Mouse (Mus musculus): ENCODE data around the gene Morc3. TPM values are rescaled to one million over a fixed set of nuclear protein-coding genes. Genes with fewer than 3 reads are reported as not detected.
A peak's percentile ranks its signal among the peaks of the same experiment; 100 is the strongest.

Gene Morc3
- total RNA-seq, 2 experiments from 2014 or later, result 26.8 to 35.6 TPM

DNA sequence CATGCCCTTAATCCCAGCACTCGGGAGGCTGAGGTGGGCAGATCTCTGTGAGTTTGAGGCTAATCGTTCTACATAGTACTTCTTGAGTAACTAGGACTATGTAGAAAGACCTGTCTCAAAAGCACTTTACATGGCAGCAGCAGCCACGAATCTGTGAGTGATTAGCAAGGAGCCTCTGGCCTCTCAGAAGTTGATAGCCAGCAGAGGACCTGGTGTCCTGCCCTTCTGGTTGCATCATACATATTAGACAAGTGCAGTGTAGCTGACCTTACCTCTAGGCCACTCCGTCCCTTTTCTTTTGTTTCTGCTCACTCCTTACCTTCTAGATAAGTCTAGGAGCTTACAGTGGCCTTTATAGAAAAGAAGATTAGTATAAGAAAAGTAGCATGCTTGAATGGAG is 28.0 kb downstream of the Morc3 start:
- DNase-seq (ENCODE audit: extremely low spot score in 1 of 2, low spot score in 2 of 2), result no peak
- intact Hi-C loops (cut with DNase I), result no loop called here

GRCm38 (mm10) chr16:93860686-93861085 is 28.8 kb downstream of the Morc3 start:
- intact Hi-C loops (cut with DNase I), result no loop called here
- DNase-seq (ENCODE audit: extremely low spot score in 1 of 2, low spot score in 2 of 2), result no peak

- intact Hi-C loops (cut with DNase I), result loop anchor here (5.0 kb wide), 1 partner anchor 123 kb away; no protein-coding TSS in a partner anchor
- DNase-seq (ENCODE audit: extremely low spot score in 1 of 2, low spot score in 2 of 2), result no peak
These were observed 42.9 kb downstream of the Morc3 start for GRCm38 (mm10) chr16:93874841-93875240.

- DNase-seq (ENCODE audit: extremely low spot score in 1 of 2, low spot score in 2 of 2), result no peak
- intact Hi-C loops (cut with DNase I), result loop anchor here (5.0 kb wide), 1 partner anchor 125 kb away; no protein-coding TSS in a partner anchor
These were observed 45.9 kb downstream of the Morc3 start for GRCm38 (mm10) chr16:93877612-93878380.

DNA sequence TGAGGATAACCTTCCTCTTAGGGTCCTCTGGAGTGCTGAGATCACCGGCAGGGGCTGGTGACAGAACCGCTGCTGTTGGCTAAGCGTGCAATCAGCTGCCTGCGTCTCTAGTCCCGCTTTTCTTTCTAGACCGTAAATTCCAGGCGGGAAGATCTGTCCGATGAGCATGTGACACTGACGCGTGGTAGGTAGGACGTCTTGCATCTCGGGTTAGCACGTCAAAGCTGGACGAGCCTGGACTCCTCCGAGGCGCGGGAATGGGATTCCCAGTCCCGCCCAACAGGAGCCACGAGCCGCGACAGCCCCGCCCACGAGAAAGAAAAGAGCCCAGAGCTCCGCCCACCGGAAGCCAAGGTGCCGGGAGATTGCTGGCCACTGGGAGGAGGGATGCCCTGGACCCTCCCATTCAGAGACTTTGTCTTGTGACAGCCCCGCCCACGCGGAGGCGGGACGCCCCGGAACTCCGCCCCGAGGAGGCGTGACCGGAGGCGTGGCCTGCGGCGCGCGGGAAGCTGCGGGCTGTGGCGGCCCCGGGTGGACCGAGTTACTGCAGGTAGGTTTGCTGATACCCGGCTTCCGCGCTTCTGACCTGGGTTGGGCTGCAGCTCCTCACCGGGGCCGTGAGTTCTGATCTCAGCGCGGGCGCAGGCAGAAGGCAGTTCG is 51.6 kb downstream of the Morc3 start, which contains the start of gene Chaf1b:
TSS of gene Chaf1b (plus strand) at position 479 of the 663 bp plus-strand sequence.
- peak; percentile 92 to 97 for DNase-seq (ENCODE audit: extremely low spot score in 1 of 2, low spot score in 2 of 2)
- intact Hi-C loops (cut with DNase I), result no loop called here

- intact Hi-C loops (cut with DNase I), result no loop called here
- no peak for DNase-seq (ENCODE audit: extremely low spot score in 1 of 2, low spot score in 2 of 2)
These were observed 52.3 kb downstream of the Morc3 start for GRCm38 (mm10) chr16:93884086-93884721.

DNA sequence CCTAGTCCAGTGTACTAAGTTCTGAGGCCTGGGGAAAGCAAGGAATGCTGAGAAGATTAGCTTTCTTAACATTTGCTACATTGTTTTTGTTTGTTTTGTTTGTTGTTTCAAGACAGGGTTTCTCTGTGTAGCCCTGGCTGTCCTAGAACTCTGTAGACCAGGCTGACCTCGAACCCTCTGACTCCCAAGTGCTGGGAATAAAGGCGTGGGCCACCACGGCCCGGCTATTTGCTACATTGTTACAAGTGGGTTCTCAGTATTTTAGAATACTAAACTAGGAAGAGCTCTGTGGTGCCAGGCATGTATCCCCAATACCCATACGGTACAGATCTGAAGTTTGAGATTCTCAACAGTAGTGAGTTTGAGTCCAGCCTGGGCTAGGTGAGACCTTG is 52.8 kb downstream of the Morc3 start:
- intact Hi-C loops (cut with DNase I), result no loop called here
- no peak for DNase-seq (ENCODE audit: extremely low spot score in 1 of 2, low spot score in 2 of 2)

DNA sequence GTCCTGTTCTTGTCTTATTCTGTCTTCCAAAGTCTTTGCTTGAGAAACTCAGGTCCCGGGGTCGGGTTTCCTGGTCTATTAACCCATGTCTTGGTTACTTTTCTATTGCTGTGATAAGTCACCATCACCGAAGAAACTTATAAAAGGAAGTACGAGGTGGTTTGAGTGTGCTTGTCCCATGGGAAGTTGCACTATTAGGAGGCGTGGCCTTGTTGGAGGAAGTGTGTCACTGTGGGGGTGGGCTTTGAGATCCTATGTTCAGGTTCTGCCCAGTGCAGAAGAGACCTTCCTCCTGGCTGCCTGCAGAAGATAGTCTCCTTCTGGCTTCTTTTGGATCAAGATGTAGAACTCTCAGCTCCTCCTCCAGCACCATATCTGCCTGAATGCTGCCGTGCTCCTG is 56.6 kb downstream of the Morc3 start:
- DNase-seq (ENCODE audit: extremely low spot score in 1 of 2, low spot score in 2 of 2), result no peak
- intact Hi-C loops (cut with DNase I), result no loop called here

DNA sequence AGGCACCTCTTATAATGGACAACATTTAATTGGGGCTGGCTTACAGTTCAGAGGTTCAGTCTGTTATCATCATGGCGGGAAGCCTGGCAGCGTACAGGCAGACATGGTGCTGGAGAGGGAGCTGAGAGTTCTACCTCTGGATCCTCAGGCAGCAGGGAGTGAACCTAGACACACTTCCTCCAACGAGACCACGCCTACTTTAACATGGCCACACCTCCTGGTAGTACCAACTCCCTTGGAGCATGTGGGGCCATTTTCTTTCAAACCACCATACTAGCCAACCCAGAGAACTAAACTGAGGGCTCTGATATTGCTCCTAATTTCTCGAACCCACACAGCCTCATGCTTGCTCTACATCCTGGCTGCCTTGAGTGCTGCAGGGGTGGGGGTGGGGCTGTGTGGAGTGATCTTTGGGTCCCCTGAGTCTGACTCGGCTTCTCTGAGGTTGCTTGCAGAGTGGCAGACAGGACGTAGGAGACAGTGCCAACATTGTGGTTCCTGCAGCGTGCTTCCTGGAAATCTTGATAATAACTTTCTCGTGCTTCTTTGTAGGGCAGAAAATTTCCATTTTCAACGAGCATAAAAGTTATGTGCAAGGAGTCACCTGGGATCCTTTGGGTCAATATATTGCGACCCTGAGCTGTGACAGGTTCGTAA is 59.2 kb downstream of the Morc3 start:
- DNase-seq (ENCODE audit: extremely low spot score in 1 of 2, low spot score in 2 of 2), result no peak
- intact Hi-C loops (cut with DNase I), result no loop called here

GRCm38 (mm10) chr16:93893285-93893684 is 61.4 kb downstream of the Morc3 start:
- intact Hi-C loops (cut with DNase I), result no loop called here

GRCm38 (mm10) chr16:93903027-93903426 is 71.1 kb downstream of the Morc3 start:
- intact Hi-C loops (cut with DNase I), result no loop called here
- no peak for DNase-seq (ENCODE audit: extremely low spot score in 1 of 2, low spot score in 2 of 2)

More at GRCm38 (mm10) chr16:93893285-93893684, 61.4 kb downstream of the Morc3 start:
- no peak for DNase-seq (ENCODE audit: extremely low spot score in 1 of 2, low spot score in 2 of 2)

- intact Hi-C loops (cut with DNase I), result no loop called here
- peak; percentile 60 to 70 for DNase-seq (ENCODE audit: extremely low spot score in 1 of 2, low spot score in 2 of 2)
These were observed 74.5 kb downstream of the Morc3 start for GRCm38 (mm10) chr16:93906156-93907014.

- intact Hi-C loops (cut with DNase I), result no loop called here
- no peak for DNase-seq (ENCODE audit: extremely low spot score in 1 of 2, low spot score in 2 of 2)
These were observed 75.8 kb downstream of the Morc3 start for GRCm38 (mm10) chr16:93907761-93908160.

DNA sequence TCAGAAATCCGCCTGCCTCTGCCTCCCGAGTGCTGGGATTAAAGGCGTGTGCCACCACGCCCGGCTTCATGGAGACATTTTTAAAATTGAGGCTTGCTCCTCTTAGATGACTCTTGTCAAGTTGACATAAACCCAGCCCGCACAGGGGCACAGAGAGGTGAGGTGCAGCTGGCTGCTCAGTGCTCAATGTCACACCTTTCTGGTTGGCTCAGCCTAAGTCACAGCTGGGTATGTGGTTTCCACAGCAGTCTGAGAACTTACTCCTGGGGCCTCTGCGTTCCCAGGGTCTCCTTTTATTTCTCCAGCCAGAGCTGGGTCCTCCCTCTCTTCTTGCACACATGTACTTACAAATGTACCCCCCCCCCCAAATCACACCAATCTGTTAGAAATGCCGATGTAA is 76.3 kb downstream of the Morc3 start:
- intact Hi-C loops (cut with DNase I), result no loop called here
- DNase-seq (ENCODE audit: extremely low spot score in 1 of 2, low spot score in 2 of 2), result no peak

GRCm38 (mm10) chr16:93909936-93910335 is 78.0 kb downstream of the Morc3 start:
- DNase-seq (ENCODE audit: extremely low spot score in 1 of 2, low spot score in 2 of 2), result no peak
- intact Hi-C loops (cut with DNase I), result no loop called here

GRCm38 (mm10) chr16:93910735-93911665 is 79.1 kb downstream of the Morc3 start:
- intact Hi-C loops (cut with DNase I), result no loop called here
- no peak for DNase-seq (ENCODE audit: extremely low spot score in 1 of 2, low spot score in 2 of 2)

DNA sequence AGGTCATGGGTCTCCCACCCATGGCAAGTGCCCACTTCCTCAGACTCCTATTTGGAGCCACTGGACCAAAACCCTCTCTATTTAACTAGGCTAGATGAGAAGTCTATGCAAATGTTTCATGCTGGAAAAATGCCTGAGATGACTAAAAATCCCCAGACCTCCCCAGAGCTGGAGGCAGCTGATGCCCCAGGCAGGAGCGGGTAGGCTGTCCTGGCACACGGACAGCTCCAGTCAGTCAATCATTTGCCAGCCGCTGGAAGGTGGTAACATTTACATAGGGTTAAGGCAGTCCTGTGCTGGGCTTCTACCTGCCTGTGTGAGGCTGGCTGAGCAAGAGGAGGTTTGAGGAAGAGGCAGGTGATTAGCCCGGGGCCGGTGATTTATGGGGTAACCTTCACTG is 80.2 kb downstream of the Morc3 start:
- DNase-seq (ENCODE audit: extremely low spot score in 1 of 2, low spot score in 2 of 2), result no peak
- intact Hi-C loops (cut with DNase I), result no loop called here
